Mouse (Mus musculus) heart, embryonic 15.5 days (tissue): ENCODE results near the gene Ccdc177. TPM values are rescaled to one million over a fixed set of nuclear protein-coding genes. Genes with fewer than 3 reads are reported as not detected.

Source experiments
- ATAC-seq: fragments of 200-750 bp; cut with Nextera tagmentation; replicated peaks from 2 replicates; pipeline ENCODE4 v1.8.0; 2017; ENCODE audit warnings: low read depth, moderate TSS enrichment; ENCODE audit not compliant: insufficient number of reproducible peaks, insufficient read depth, low FRiP score
- H3K27ac ChIP-seq: fragments of 300-500 bp; sonication (generic); 2 replicates; pipeline ENCODE4 v1.5.1; 2015; ENCODE audit warnings: mild to moderate bottlenecking, inconsistent platforms
- H3K27me3 ChIP-seq: fragments of 300-500 bp; sonication (generic); 2 replicates; pipeline ENCODE4 v1.6.1; 2015; ENCODE audit warnings: inconsistent platforms
- H3K36me3 ChIP-seq: fragments of 300-500 bp; sonication (generic); 2 replicates; pipeline ENCODE4 v1.6.1; 2015; ENCODE audit warnings: mild to moderate bottlenecking, inconsistent platforms
- H3K4me1 ChIP-seq: fragments of 300-500 bp; sonication (generic); replicated peaks from 2 replicates; pipeline ENCODE4 v1.6.1; 2015; ENCODE audit warnings: inconsistent platforms
- H3K4me2 ChIP-seq: fragments of 300-500 bp; sonication (generic); 2 replicates; pipeline ENCODE4 v1.6.1; 2015; ENCODE audit warnings: inconsistent platforms, mild to moderate bottlenecking, moderate library complexity
- H3K4me3 ChIP-seq: fragments of 300-500 bp; sonication (generic); 2 replicates; pipeline ENCODE4 v1.5.1; 2015; ENCODE audit warnings: mild to moderate bottlenecking, inconsistent platforms
- H3K9ac ChIP-seq: fragments of 300-500 bp; sonication (generic); 2 replicates; pipeline ENCODE4 v1.6.1; 2015; ENCODE audit warnings: mild to moderate bottlenecking, inconsistent platforms
- H3K9me3 ChIP-seq: fragments of 300-500 bp; sonication (generic); replicated peaks from 2 replicates; pipeline ENCODE4 v1.6.1; 2016; ENCODE audit warnings: inconsistent platforms
- WGBS: fragments of 180-500 bp; shearing (Covaris S2); methylation state at CpG from one replicate; pipeline ENCODE4 v1.1.7; 2015; ENCODE audit warnings: mixed read lengths; 5-methylcytosine and 5-hydroxymethylcytosine counted together
- polyA plus RNA-seq: library from polyadenylated mRNA; unstranded; fragments of >200 nt; fragmentation: Nextera tagmentation; extraction: Ambion mirVana; gene quantifications from 2 replicates; pipeline ENCODE4 v1.2.1, GENCODE M21; 2015

The Ccdc177 gene
- polyA plus RNA-seq = not detected in 2 replicates

DNA sequence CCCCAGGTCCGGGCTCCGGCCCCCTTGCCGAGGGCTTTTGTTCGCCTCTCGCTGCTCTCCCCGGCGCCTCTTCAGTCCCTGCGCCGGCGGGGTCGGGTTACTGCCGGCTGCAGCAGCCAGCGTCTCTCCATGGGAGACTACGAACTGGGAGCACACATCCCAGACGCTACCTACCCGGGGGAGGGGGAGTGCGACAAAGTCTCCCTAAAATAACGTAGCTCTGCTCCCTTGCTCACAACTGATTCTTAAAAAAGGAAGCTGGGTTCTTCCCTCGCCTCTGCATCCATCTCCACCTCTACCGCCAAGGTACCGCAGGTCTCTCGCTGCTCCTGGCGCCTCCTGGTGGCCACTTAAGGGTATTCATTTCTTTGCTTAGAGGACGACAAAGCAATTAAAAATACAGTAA is at the start of gene Ccdc177:
Gene Ccdc177 (minus strand): TSS at position 292 of the 406 bp plus-strand sequence.
- H3K4me2 ChIP-seq = peak within 1 kb of the TSS; percentile 96
- peaks cover 34% of the 10 kb centered on the region for H3K4me1 ChIP-seq
- H3K4me3 ChIP-seq = peak within 1 kb of the TSS; percentile 59
- no peak for ATAC-seq
- H3K36me3 ChIP-seq = no peaks in the 10 kb centered on the region
- H3K27me3 ChIP-seq = peaks cover 78% of the 10 kb centered on the region
- H3K9ac ChIP-seq = no peak within 1 kb of the TSS
- 0% methylated on average over 24 of the region's 24 CpGs for WGBS
- H3K9me3 ChIP-seq = no peaks in the 10 kb centered on the region
- H3K27ac ChIP-seq = no peak within 1 kb of the TSS

DNA sequence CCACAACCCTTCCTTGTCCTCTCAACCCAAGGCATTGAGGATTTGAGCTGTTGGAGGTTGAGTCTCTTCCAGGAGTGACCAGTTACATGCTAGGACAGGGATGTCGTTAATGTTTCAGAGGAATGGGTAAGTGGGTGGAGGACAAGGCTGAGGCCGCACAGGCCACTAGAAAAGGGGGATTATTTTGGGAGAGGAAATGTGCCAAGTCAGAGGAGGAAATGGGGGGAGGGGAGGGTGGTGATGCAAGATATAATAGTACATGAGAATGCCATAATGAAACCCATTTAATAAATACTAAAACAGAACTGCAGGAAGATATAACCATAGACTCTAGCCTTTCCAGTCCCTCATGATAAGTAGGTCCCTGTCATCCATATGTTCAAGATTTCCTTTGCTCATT is 49.5 kb upstream of the Ccdc177 start:
- 46% methylated on average over 2 of the region's 2 CpGs for WGBS

DNA sequence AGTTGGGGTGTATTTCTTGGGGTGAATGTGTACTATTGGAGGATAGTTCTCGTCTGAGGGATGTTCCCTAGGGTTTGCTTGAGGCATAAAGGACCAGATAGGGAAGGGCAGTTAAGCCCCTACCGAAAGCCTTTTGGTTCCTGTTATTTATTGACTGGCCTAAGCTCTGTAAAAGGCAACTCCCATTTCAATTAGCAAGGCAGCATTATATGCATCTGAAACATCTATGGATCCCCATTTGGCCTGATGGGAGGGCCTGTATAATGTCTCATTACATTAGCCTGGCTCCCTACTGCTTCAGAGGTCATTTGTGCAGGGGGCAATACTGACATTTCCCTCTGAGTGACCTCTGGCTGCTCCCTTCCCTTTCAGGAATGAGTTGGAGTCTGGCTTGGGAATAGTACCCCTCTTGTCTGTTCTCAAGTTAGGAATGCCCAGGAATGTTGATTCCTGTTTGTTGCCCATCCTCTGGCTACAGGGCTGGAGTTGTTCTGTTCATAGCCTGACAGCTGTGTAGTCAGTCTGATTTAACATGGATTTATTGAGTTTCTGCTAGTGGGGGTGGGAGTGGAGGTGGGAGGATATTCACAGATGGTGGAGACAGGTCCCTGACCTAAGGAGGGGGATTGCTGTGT is 47.1 kb upstream of the Ccdc177 start:
- Histone ChIP-seq H3K9ac (no peak overlapping the region), H3K27ac (no peak overlapping the region), H3K27me3 (no peaks in the 10 kb centered on the region), H3K4me1 (peaks cover 57% of the 10 kb centered on the region), H3K4me3 (no peak overlapping the region), H3K4me2 (no peak overlapping the region), H3K36me3 (no peaks in the 10 kb centered on the region), H3K9me3 (no peaks in the 10 kb centered on the region)
- WGBS = 62% methylated on average over 2 of the region's 2 CpGs
- ATAC-seq = no peak

More for the DNA sequence above, 49.5 kb upstream of the Ccdc177 start:
- no peaks in the 10 kb centered on the region for H3K9me3 ChIP-seq
- H3K4me3 ChIP-seq = no peak overlapping the region
- H3K36me3 ChIP-seq = no peaks in the 10 kb centered on the region
- peaks cover 57% of the 10 kb centered on the region for H3K4me1 ChIP-seq
- H3K27ac ChIP-seq = no peak overlapping the region
- no peak for ATAC-seq
- H3K4me2 ChIP-seq = no peak overlapping the region
- H3K27me3 ChIP-seq = no peaks in the 10 kb centered on the region
- no peak overlapping the region for H3K9ac ChIP-seq

DNA sequence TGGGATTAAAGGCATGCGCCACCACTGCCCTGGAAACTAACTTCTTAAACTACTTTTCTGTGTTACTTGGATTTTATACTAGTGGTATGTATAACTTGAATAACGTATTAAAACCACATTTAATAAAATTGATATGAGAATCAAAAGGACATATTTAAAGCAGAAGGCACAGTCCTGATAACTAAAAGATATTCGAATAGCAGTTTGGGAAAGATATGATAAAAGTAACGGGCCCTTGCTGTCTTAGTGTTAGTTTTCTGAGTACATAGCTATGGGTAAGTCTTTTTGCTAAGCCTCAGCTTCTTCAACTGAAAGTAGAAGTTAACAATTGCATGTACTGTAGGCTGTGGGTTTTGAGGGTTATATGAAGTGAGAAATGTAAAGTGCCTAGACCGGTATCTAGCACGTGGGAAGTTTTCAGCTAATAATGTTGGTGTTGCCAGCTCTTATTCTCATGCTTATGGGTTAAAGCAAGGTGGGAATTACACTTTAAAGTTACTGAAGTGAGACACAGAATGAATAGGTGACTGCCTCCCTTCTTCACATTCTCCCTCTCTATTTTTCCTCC is 44.5 kb upstream of the Ccdc177 start:
- Histone ChIP-seq H3K4me1 (peaks cover 32% of the 10 kb centered on the region), H3K9me3 (no peaks in the 10 kb centered on the region), H3K36me3 (no peaks in the 10 kb centered on the region), H3K27me3 (no peaks in the 10 kb centered on the region), H3K27ac (no peak overlapping the region), H3K9ac (no peak overlapping the region), H3K4me2 (no peak overlapping the region), H3K4me3 (no peak overlapping the region)
- no peak for ATAC-seq
- WGBS = 85% methylated on average over 6 of the region's 6 CpGs

- H3K4me2 ChIP-seq = no peak overlapping the region
- H3K9ac ChIP-seq = no peak overlapping the region
- H3K9me3 ChIP-seq = no peaks in the 10 kb centered on the region
- H3K4me1 ChIP-seq = peaks cover 24% of the 10 kb centered on the region
- H3K4me3 ChIP-seq = no peak overlapping the region
- H3K27me3 ChIP-seq = no peaks in the 10 kb centered on the region
- 38% methylated on average over 3 of the region's 3 CpGs for WGBS
- H3K27ac ChIP-seq = peak overlapping the region; percentile 40; the same call in 1 of the 2 replicates
- H3K36me3 ChIP-seq = no peaks in the 10 kb centered on the region
- ATAC-seq = no peak
Measured at GRCm38 (mm10) chr12:80803924-80804323, 43.4 kb upstream of the Ccdc177 start.

- 97% methylated on average over 1 of the region's 1 CpGs for WGBS
- Histone ChIP-seq H3K36me3 (no peaks in the 10 kb centered on the region), H3K9ac (no peak overlapping the region), H3K27me3 (no peaks in the 10 kb centered on the region), H3K4me3 (no peak overlapping the region), H3K4me2 (no peak overlapping the region), H3K4me1 (peaks cover 18% of the 10 kb centered on the region), H3K9me3 (no peaks in the 10 kb centered on the region), H3K27ac (no peak overlapping the region)
- no peak for ATAC-seq
Measured at GRCm38 (mm10) chr12:80801443-80801842, 41.0 kb upstream of the Ccdc177 start.

DNA sequence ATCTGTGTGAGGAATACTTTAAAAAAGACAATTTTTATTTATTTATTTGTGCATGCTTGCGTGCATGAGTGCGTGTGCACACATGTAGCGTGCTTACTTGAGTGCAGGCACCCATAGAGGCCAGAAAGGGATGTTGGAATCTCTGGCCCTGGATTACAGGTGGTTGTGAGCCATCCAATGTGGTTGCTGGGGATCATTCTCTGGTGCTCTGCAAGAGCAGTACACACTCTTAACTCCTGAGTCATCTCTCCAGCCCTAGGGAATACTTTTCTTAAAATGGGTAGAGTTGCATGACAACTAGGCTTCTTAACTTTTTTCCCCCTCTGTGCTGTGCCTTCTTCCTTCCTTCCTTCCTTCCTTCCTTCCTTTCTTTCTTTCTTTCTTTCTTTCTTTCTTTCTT is 39.7 kb upstream of the Ccdc177 start:
- H3K27ac ChIP-seq = no peak overlapping the region
- WGBS = 96% methylated on average over 3 of the region's 3 CpGs
- H3K9ac ChIP-seq = no peak overlapping the region
- no peak for ATAC-seq
- H3K4me2 ChIP-seq = no peak overlapping the region
- no peaks in the 10 kb centered on the region for H3K36me3 ChIP-seq
- H3K4me1 ChIP-seq = peaks cover 27% of the 10 kb centered on the region
- H3K27me3 ChIP-seq = no peaks in the 10 kb centered on the region
- no peaks in the 10 kb centered on the region for H3K9me3 ChIP-seq
- H3K4me3 ChIP-seq = no peak overlapping the region

DNA sequence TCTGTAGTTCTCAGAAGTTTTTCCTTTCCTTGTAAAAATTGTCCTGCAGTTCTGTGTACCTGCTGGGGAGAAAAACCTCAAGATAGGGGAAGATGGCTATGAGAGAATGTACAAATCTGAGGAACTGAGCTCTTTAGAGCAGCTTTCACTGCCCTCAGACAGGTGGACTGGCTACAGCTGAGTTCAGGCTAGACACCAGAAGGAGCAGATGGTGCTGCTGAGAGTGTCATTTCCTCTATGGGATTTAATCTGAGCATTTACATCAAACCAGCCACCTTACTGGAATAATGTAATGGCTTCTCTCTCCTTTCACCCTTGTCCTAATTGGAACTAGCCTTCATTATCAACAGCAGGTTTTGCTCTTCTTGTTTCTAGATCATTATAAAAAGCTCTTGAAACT is 37.8 kb upstream of the Ccdc177 start:
- Histone ChIP-seq H3K36me3 (no peaks in the 10 kb centered on the region), H3K9me3 (no peaks in the 10 kb centered on the region), H3K27ac (no peak overlapping the region), H3K27me3 (no peaks in the 10 kb centered on the region), H3K9ac (no peak overlapping the region), H3K4me1 (peaks cover 29% of the 10 kb centered on the region), H3K4me3 (no peak overlapping the region), H3K4me2 (no peak overlapping the region)
- ATAC-seq = no peak

DNA sequence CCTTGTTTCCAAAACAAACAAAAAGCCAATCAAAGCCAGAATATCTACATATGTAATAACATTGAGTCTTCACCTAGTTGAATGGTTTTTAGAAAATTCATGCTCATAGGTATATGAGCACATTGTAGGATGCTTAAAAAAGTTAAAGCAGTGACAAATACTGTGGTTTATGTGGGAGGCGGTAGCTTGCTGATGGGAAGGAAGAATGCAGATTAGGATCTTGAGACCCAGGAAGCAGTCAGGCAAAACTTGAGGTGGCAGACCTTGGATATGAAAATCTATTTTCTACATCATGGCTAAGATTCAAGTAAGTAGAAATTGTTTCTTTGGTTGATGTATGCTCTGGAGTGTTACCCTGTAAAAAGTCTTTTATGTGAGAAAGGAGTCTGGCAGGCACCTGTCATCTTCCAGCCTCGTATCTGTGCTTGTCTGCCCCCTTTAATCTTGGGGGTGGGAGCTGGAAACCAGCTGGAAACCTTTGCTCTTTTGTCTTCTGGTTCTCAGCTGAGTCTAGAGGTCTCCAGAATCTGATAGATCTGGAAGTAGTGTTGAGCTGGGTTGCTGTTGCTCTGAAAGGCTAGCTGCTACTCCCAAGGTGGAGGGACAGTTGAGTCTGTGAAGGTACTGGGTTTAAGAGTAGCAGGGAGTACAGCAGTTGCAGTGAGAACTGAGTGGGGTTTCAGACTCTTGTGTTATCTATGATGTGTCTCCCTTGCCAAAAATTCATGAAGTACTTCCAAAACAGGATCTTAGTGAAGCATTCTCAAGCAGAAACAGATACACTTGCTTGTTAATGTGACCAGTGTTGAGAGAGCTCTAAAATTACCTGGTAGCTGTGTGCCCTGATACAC is 34.7 kb upstream of the Ccdc177 start:
- Histone ChIP-seq H3K4me2 (no peak overlapping the region), H3K36me3 (no peaks in the 10 kb centered on the region), H3K4me1 (peaks cover 36% of the 10 kb centered on the region), H3K9ac (no peak overlapping the region), H3K27ac (peak overlapping the region; percentile 62), H3K4me3 (no peak overlapping the region), H3K27me3 (no peaks in the 10 kb centered on the region), H3K9me3 (no peaks in the 10 kb centered on the region)
- ATAC-seq = no peak
- 51% methylated on average over 2 of the region's 2 CpGs for WGBS

GRCm38 (mm10) chr12:80794522-80794921 is 34.0 kb upstream of the Ccdc177 start:
- ATAC-seq = no peak
- no peaks in the 10 kb centered on the region for H3K9me3 ChIP-seq
- 95% methylated on average over 4 of the region's 4 CpGs for WGBS
- H3K4me2 ChIP-seq = no peak overlapping the region
- H3K27me3 ChIP-seq = no peaks in the 10 kb centered on the region
- no peak overlapping the region for H3K9ac ChIP-seq
- H3K27ac ChIP-seq = no peak overlapping the region
- H3K4me1 ChIP-seq = peaks cover 42% of the 10 kb centered on the region
- no peaks in the 10 kb centered on the region for H3K36me3 ChIP-seq
- no peak overlapping the region for H3K4me3 ChIP-seq

- no peak for ATAC-seq
Measured at GRCm38 (mm10) chr12:80793535-80793934, 33.0 kb upstream of the Ccdc177 start.

More at GRCm38 (mm10) chr12:80793535-80793934, 33.0 kb upstream of the Ccdc177 start:
- H3K36me3 ChIP-seq = no peaks in the 10 kb centered on the region
- no peak overlapping the region for H3K4me2 ChIP-seq
- H3K27me3 ChIP-seq = no peaks in the 10 kb centered on the region
- H3K4me1 ChIP-seq = peaks cover 41% of the 10 kb centered on the region
- H3K27ac ChIP-seq = no peak overlapping the region
- no peak overlapping the region for H3K4me3 ChIP-seq
- WGBS = 79% methylated on average over 1 of the region's 1 CpGs
- no peaks in the 10 kb centered on the region for H3K9me3 ChIP-seq
- H3K9ac ChIP-seq = no peak overlapping the region
